Mouse (Mus musculus) hindbrain, embryonic 11.5 days (tissue): ENCODE data around the gene Ganab. TPM values are rescaled to one million over a fixed set of nuclear protein-coding genes. Genes with fewer than 3 reads are reported as not detected.

ENCODE experiments used
- ATAC-seq: fragments of 200-750 bp; cut with Nextera tagmentation; 2 replicates; pipeline ENCODE4 v1.8.0; 2017; ENCODE audit warnings: mild to moderate bottlenecking, moderate TSS enrichment, moderate library complexity; ENCODE audit not compliant: low FRiP score
- DNase-seq: peaks from one replicate; pipeline ENCODE4 v3.0.0-alpha.2; 2015; ENCODE audit warnings: low spot score
- H3K27ac ChIP-seq: fragments of 300-500 bp; sonication (generic); 2 replicates; pipeline ENCODE4 v1.5.1; 2014; ENCODE audit warnings: mild to moderate bottlenecking, low read depth, low read length
- H3K27me3 ChIP-seq: fragments of 300-500 bp; sonication (generic); 2 replicates; pipeline ENCODE4 v1.6.1; 2014; ENCODE audit warnings: mild to moderate bottlenecking, low read length, moderate library complexity, mixed read lengths; ENCODE audit not compliant: control insufficient read depth, insufficient read depth
- H3K36me3 ChIP-seq: fragments of 300-500 bp; sonication (generic); 2 replicates; pipeline ENCODE4 v1.6.1; 2014; ENCODE audit warnings: mild to moderate bottlenecking, low read length, moderate library complexity, mixed read lengths; ENCODE audit not compliant: control insufficient read depth, insufficient read depth
- H3K4me1 ChIP-seq: fragments of 300-500 bp; sonication (generic); replicated peaks from 2 replicates; pipeline ENCODE4 v1.6.1; 2014; ENCODE audit warnings: low read length, mixed read lengths; ENCODE audit not compliant: control insufficient read depth, insufficient read depth
- H3K4me2 ChIP-seq: fragments of 300-500 bp; sonication (generic); replicated peaks from 2 replicates; pipeline ENCODE4 v1.6.1; 2014; ENCODE audit warnings: mild to moderate bottlenecking, low read depth, low read length
- H3K4me3 ChIP-seq: fragments of 300-500 bp; sonication (generic); 2 replicates; pipeline ENCODE4 v1.5.1; 2014; ENCODE audit warnings: low read depth, low read length
- H3K9ac ChIP-seq: fragments of 300-500 bp; sonication (generic); 2 replicates; pipeline ENCODE4 v1.6.1; 2014; ENCODE audit warnings: low read depth, low read length
- H3K9me3 ChIP-seq: fragments of 300-500 bp; sonication (generic); 2 replicates; pipeline ENCODE4 v1.6.1; 2016; ENCODE audit warnings: low read length; ENCODE audit not compliant: control insufficient read depth
- WGBS: fragments of 180-500 bp; shearing (Covaris S2); extraction: QIAGEN DNeasy Blood & Tissue Kit; methylation state at CpG from one replicate; pipeline ENCODE4 v1.1.7; 2014; 5-methylcytosine and 5-hydroxymethylcytosine counted together
- polyA plus RNA-seq: library from polyadenylated mRNA; unstranded; fragments of >200 nt; fragmentation: Nextera tagmentation; extraction: Ambion mirVana; gene quantifications from 2 replicates; pipeline ENCODE4 v1.2.1, GENCODE M21; 2014

Ganab gene
- polyA plus RNA-seq, 1 experiment from 2014 or later = 89.8 TPM

DNA sequence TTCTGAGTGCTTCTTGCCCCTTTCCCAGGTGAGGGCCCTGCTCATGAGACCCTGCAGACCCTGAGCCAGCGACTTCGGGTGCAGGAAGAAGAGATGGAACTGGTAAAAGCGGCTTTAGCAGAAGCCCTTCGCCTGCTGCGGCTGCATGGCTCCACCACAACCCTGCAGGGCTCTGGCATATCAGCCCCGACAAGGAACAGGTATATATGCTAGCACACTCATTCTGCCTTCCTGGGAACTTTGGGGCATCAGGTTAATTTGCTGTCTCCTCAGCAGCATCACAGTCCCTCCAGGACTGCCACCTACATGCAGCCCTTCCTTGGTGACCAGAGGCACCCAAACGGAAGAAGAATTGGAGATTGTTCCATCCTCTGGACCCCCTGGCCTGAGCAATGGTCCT, 32.9 kb downstream of the Ganab start:
- H3K27me3 ChIP-seq = no peaks in the 10 kb centered on the region
- ATAC-seq (no peak), DNase-seq (no peak)
- H3K4me3 ChIP-seq = no peak overlapping the region
- H3K9me3 ChIP-seq = no peaks in the 10 kb centered on the region
- no peak overlapping the region for H3K27ac ChIP-seq
- H3K4me1 ChIP-seq = no peaks in the 10 kb centered on the region
- H3K36me3 ChIP-seq = no peaks in the 10 kb centered on the region
- 90% methylated on average over 7 of the region's 7 CpGs for WGBS
- H3K9ac ChIP-seq = no peak overlapping the region; the same call in 1 of the 2 replicates
- H3K4me2 ChIP-seq = no peak overlapping the region

DNA sequence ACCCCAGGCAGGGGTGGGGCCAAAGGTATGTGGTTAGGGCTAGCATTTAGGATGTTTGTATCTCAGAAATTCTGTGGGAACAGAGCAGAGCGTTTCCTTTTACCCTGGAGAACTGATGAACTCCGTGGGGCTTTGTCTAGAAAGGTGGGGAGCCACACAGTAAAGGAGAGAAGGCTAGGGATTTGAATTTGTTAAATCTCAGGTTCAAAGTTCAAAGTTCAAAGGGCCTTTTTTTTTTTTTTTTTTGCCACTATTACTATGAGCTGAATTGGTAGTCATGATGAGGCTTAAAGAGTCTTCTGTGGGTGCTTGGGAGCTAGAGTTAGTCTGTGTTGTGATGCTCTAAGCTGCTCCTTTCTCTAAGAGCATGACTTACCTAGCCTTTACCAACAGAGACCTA, 38.9 kb downstream of the Ganab start:
- Histone ChIP-seq H3K4me2 (no peak overlapping the region), H3K9ac (no peak overlapping the region), H3K27ac (no peak overlapping the region), H3K4me3 (no peak overlapping the region), H3K27me3 (no peaks in the 10 kb centered on the region), H3K36me3 (no peaks in the 10 kb centered on the region), H3K4me1 (peaks cover 6% of the 10 kb centered on the region; the same call in 1 of the 2 replicates), H3K9me3 (no peaks in the 10 kb centered on the region)
- no peak for DNase-seq
- no peak for ATAC-seq
- WGBS = 96% methylated on average over 2 of the region's 2 CpGs

DNA sequence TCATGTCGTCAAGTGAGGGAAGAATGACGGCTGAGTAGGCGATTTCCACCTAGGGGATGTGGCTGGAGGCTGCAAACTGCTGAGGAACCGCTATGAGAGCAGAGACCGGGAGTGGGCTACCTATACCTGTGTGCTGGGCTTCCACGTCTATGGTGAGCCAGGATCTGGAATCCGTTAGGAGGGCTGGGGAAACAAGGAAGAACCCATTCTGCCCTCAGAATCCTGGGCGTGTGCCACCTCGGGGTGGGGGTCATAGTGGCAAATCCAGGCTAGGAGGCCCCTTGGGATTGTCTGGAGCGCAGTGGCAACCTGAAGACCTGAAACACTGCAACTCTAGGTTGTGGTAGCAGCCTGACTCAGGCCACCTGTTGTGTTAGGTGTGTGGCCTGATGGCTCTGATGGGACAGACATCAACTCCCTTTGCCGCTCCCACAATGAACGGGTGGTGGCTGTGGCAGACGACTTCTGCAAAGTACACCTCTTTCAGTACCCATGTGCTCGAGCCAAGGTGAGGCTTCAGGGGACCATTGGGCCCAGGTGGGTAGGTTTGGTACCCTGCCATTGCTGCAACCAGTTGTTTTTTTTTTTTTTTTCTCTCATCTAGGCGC, 42.8 kb downstream of the Ganab start:
- Histone ChIP-seq H3K4me1 (peaks cover 13% of the 10 kb centered on the region), H3K9me3 (no peaks in the 10 kb centered on the region), H3K27ac (peak overlapping the region; percentile 98; the same call in 1 of the 2 replicates), H3K9ac (no peak overlapping the region), H3K4me2 (no peak overlapping the region; the same call in 1 of the 2 replicates), H3K36me3 (no peaks in the 10 kb centered on the region), H3K27me3 (no peaks in the 10 kb centered on the region), H3K4me3 (peak overlapping the region; percentile 97)
- ATAC-seq = no peak
- no peak for DNase-seq
- WGBS = 80% methylated on average over 15 of the region's 15 CpGs

DNA sequence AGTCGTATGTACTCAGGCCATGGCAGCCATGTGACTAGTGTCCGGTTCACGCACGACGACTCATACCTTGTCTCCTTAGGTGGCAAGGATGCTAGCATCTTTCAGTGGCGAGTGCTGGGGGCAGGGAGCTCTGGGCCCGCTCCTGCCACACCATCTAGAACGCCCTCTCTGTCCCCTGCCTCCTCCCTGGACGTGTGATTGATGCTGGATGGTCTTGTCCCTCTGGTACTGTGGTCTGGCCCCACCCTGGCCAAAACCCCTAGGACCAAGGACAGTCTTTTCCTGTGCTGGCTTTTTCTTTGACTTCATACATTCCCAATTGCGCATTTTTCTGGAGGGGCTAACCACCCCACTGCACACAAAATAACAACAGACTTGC, 43.3 kb downstream of the Ganab start:
- H3K36me3 ChIP-seq = 0 out of 2 replicates have a peak, but pooled peaks cover under 1% of the 10 kb centered on the region
- ATAC-seq = peak; percentile 55
- WGBS = 32% methylated on average over 10 of the region's 10 CpGs

DNA sequence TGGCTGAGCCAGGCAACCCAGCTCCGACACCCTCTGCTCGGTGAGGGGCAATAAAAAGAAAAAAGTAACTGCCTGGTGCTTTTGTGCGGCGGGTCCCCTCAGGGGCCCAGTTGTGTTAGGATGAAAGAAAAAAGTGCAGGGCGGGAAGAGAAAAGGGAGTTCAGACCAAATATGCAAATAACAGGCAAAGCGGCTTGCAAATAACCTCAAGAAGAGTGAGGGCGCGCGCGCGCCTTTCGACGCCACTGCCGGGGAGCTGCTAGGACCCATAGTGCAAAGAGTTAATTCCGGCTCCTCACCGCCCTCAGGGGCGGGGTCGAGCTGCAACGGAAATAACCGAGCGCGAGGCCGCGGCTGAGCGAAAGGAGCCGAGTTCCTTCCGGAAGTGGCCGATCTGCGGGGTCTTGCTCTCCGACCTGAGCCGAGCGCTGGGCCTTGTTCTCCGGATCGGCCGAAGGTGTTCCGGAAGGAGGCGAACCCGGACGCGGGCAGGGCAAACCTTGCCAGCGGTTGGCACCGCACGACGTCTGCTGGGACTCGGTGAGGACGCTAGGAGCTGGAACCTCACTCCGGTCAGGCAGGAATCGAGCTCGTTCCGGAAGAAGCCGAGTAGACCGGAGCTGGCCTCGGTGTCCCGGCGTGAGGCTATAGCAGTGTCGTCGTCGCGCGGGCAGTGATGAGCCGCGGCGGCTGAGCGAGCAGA, 43.8 kb downstream of the Ganab start, which contains the start of gene Mta2:
Mta2 (plus strand) TSS at position 361 of the 703 bp plus-strand sequence.
- ATAC-seq = peak; percentile 97
- Histone ChIP-seq H3K4me1 (peaks cover 13% of the 10 kb centered on the region), H3K9me3 (no peaks in the 10 kb centered on the region), H3K36me3 (0 out of 2 replicates have a peak, but pooled peaks cover 2% of the 10 kb centered on the region), H3K4me2 (peak within 1 kb of the TSS; percentile 64), H3K27ac (peak within 1 kb of the TSS; percentile 98), H3K4me3 (peak within 1 kb of the TSS; percentile 97), H3K27me3 (no peaks in the 10 kb centered on the region), H3K9ac (peak within 1 kb of the TSS; percentile 100)
- peak; percentile 98 for DNase-seq
- under 1% methylated on average over 64 of the region's 64 CpGs for WGBS

More for the DNA sequence above, 43.3 kb downstream of the Ganab start:
- Histone ChIP-seq H3K4me1 (peaks cover 13% of the 10 kb centered on the region), H3K4me3 (peak overlapping the region; percentile 97), H3K9ac (peak overlapping the region; percentile 100), H3K27me3 (no peaks in the 10 kb centered on the region), H3K27ac (peak overlapping the region; percentile 98), H3K9me3 (no peaks in the 10 kb centered on the region), H3K4me2 (peak overlapping the region; percentile 64)
- no peak for DNase-seq

DNA sequence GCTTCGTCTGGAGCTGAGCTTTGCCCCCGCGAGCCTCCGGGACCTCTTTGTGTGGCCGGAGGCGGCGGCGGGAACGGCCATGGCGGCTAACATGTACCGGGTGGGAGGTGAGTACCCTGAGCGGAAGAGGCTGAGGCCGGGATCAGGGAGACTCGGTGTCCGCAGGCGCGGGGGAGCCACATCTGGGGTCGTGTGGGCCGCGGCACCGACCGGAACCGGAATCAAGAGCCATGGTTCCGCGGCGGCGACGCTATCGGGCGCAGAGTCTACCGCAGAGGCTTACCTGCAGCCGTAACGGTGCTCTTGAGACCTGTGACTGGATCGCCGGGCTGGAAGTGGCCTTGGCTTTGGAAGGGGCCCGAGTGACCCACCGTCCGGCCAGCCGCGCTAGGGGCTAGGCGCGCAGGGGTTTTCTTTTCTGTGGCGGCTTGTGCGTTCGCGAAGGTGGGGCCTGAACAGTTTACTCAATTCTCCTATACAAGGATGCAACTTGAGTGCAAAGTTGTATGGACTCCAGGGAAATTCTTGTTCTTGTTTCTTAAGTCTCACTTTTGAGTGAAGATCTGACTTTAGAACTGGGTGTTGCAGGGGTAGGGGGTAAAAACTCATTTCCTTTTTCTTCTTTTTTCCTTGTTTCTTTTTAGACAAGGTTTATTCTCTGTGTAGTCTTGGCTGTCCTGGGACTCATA, 44.5 kb downstream of the Ganab start:
- H3K4me1 ChIP-seq = peaks cover 13% of the 10 kb centered on the region
- H3K4me2 ChIP-seq = peak overlapping the region; percentile 64
- peak overlapping the region; percentile 97 for H3K4me3 ChIP-seq
- peak overlapping the region; percentile 100 for H3K9ac ChIP-seq
- peak; percentile 65 for ATAC-seq
- WGBS = under 1% methylated on average over 44 of the region's 46 CpGs
- H3K27ac ChIP-seq = peak overlapping the region; percentile 98
- H3K36me3 ChIP-seq = peaks cover 8% of the 10 kb centered on the region
- H3K9me3 ChIP-seq = no peaks in the 10 kb centered on the region
- no peaks in the 10 kb centered on the region for H3K27me3 ChIP-seq
- no peak for DNase-seq

DNA sequence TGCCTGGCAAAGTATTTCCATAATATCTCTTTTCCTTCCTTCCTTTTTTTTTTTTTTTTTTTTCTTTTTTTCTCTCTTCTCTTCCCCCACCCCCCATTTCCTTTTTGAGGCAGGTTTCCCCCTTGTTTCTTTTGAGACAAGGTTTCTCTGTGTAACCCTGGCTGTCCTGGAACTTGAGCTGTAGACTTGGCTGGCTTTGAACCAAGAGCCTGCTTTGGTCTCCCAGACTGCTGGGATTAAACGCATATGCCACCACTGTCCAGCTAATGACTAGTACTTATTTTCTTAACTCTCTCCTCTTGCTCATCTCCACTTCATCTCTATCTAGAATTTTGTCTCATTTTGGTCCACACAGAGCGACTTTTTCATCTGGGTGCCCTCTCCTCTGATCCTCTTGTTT, 45.2 kb downstream of the Ganab start:
- ATAC-seq (no peak), DNase-seq (no peak)
- H3K4me1 ChIP-seq = peaks cover 13% of the 10 kb centered on the region
- no peaks in the 10 kb centered on the region for H3K9me3 ChIP-seq
- peak overlapping the region; percentile 100 for H3K9ac ChIP-seq
- H3K4me2 ChIP-seq = peak overlapping the region; percentile 64
- H3K36me3 ChIP-seq = peaks cover 13% of the 10 kb centered on the region
- H3K27ac ChIP-seq = no peak overlapping the region
- WGBS = 83% methylated on average over 2 of the region's 2 CpGs
- H3K4me3 ChIP-seq = peak overlapping the region; percentile 97
- H3K27me3 ChIP-seq = no peaks in the 10 kb centered on the region

DNA sequence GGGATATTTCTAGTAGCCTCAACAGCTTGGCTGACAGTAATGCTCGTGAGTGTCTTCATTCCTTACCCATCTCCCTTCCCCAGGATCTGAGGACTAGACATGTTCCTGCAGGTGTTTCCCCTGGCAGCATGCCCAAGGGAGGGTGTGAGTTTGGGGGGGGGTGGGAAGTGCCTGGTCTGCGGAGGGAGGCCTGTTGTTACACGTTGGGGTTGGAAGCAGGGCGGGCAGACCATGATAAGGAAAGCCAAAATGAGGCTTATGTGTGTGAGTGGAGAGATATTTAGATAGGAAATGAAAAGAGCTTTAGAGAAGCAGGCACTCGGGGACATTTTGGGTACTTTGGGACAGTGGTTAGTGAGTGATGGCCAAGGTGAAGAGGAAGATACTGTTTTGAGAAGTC, 46.2 kb downstream of the Ganab start:
- Histone ChIP-seq H3K4me3 (no peak overlapping the region), H3K27ac (0 out of 2 replicates have a peak overlapping the region, but pooled peaks have one; percentile 10), H3K36me3 (peaks cover 16% of the 10 kb centered on the region), H3K27me3 (no peaks in the 10 kb centered on the region), H3K9ac (no peak overlapping the region), H3K4me1 (peaks cover 13% of the 10 kb centered on the region), H3K4me2 (peak overlapping the region; percentile 17; the same call in 1 of the 2 replicates), H3K9me3 (no peaks in the 10 kb centered on the region)
- 71% methylated on average over 5 of the region's 5 CpGs for WGBS
- DNase-seq = no peak
- no peak for ATAC-seq
